Mouse (Mus musculus) forebrain, postnatal 0 days (tissue): ENCODE measurements around the gene Yif1a. TPM values are rescaled to one million over a fixed set of nuclear protein-coding genes. Genes with fewer than 3 reads are reported as not detected.

ENCODE experiments used
- ATAC-seq: fragments of 200-750 bp; cut with Nextera tagmentation; 2 replicates; pipeline ENCODE4 v1.8.0; 2017; ENCODE audit warnings: mild to moderate bottlenecking, moderate library complexity
- DNase-seq: peaks from one replicate; pipeline ENCODE4 v3.0.0-alpha.2; 2015
- H3K27ac ChIP-seq: fragments of 300-500 bp; sonication (generic); 2 replicates; pipeline ENCODE4 v1.5.1; 2014; ENCODE audit warnings: low read depth, mild to moderate bottlenecking, antibody characterized with exemption, low read length, moderate library complexity, mixed read lengths
- H3K27me3 ChIP-seq: fragments of 300-500 bp; sonication (generic); 2 replicates; pipeline ENCODE4 v1.6.1; 2014; ENCODE audit warnings: mild to moderate bottlenecking, low read length, mixed read lengths; ENCODE audit not compliant: insufficient read depth
- H3K36me3 ChIP-seq: fragments of 300-500 bp; sonication (generic); 2 replicates; pipeline ENCODE4 v1.6.1; 2014; ENCODE audit warnings: mild to moderate bottlenecking, moderate library complexity; ENCODE audit not compliant: insufficient read depth
- H3K4me1 ChIP-seq: fragments of 300-500 bp; sonication (generic); 2 replicates; pipeline ENCODE4 v1.6.1; 2014; ENCODE audit warnings: antibody characterized with exemption; ENCODE audit not compliant: insufficient read depth
- H3K4me2 ChIP-seq: fragments of 300-500 bp; sonication (generic); 2 replicates; pipeline ENCODE4 v1.6.1; 2014; ENCODE audit warnings: low read depth, mild to moderate bottlenecking, moderate library complexity
- H3K4me3 ChIP-seq: fragments of 300-500 bp; sonication (generic); 2 replicates; pipeline ENCODE4 v1.5.1; 2014; ENCODE audit warnings: low read depth, low read length, mixed read lengths
- H3K9ac ChIP-seq: fragments of 300-500 bp; sonication (generic); 2 replicates; pipeline ENCODE4 v1.6.1; 2014; ENCODE audit warnings: mild to moderate bottlenecking
- H3K9me3 ChIP-seq: fragments of 300-500 bp; sonication (generic); 2 replicates; pipeline ENCODE4 v1.6.1; 2016; ENCODE audit warnings: low read length
- CTCF ChIP-seq: sonication (generic); IDR thresholded peaks from 2 replicates; pipeline ENCODE4 v1.5.1; 2016; ENCODE audit warnings: antibody characterized with exemption, control low read depth, low read depth
- WGBS: fragments of 180-500 bp; shearing (Covaris S2); extraction: QIAGEN DNeasy Blood & Tissue Kit; methylation state at CpG from one replicate; pipeline ENCODE4 v1.1.7; 2014; 5-methylcytosine and 5-hydroxymethylcytosine counted together
- polyA plus RNA-seq: library from polyadenylated mRNA; unstranded; fragments of >200 nt; fragmentation: Nextera tagmentation; extraction: Ambion mirVana; gene quantifications from 2 replicates; pipeline ENCODE4 v1.2.1, GENCODE M21; 2015
- total RNA-seq: library from RNA; depleted of rRNA; stranded (reverse); fragments of >200 nt; gene quantifications from 2 replicates; pipeline ENCODE4 v1.2.3, GENCODE M21; 2014

Gene Yif1a
- total and polyA plus RNA-seq, 2 experiments from 2014 or later = 50.5 to 54.9 TPM

- ATAC-seq (no peak), DNase-seq (no peak)
- Histone ChIP-seq H3K36me3 (peaks cover 69% of the 10 kb centered on the region), H3K9me3 (no peaks in the 10 kb centered on the region), H3K4me3 (no peak overlapping the region), H3K4me2 (no peak overlapping the region), H3K27ac (no peak overlapping the region), H3K27me3 (no peaks in the 10 kb centered on the region), H3K9ac (no peak overlapping the region), H3K4me1 (peaks cover 10% of the 10 kb centered on the region)
- 64% methylated on average over 4 of the region's 4 CpGs for WGBS
- TF ChIP-seq CTCF = no peak
Observed at GRCm38 (mm10) chr19:5108702-5109101, 20.4 kb downstream of the Yif1a start.

DNA sequence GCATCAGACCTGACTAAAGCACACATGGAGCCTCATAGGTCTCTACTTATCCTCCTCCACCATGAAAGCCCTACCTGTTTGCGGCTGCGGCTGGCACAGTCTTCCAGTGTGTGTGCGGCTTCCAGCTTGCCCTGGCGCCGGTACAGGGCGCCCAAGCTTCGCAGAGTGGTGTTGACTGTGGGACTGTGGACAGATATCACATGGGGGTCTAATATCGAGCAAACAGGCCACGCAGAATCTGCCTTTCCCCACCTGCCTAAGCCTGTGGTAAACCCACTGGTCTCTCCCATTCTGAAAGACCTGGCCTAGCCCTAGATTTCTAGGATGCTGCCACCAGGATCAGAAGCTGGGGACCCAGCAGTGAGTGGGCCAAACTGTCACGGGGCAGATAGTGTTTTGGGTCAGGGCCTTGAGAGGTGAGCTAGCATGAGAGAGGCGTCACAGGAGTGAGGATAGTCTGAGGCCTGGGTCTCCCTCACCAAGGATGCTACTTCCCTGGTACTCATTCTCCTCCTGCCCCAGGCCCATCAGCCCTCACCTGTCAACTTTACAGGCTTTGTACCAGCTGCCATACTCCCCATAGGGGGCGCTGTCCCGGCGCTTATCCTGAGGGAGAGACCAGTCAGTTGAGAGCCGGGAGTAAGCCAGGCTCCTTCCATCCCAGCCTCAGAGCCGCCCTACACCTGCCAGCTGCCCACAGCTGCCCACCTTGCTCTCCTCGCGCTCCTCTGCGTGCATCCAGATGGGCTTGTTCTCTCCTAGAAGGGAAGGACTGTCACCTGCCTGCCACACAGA, 21.5 kb downstream of the Yif1a start:
- no peak overlapping the region for H3K4me3 ChIP-seq
- no peak overlapping the region for H3K27ac ChIP-seq
- no peak for ATAC-seq
- H3K9ac ChIP-seq = no peak overlapping the region
- H3K4me1 ChIP-seq = peaks cover 10% of the 10 kb centered on the region
- no peak for DNase-seq
- H3K27me3 ChIP-seq = no peaks in the 10 kb centered on the region
- TF ChIP-seq CTCF = peak; percentile 59
- H3K36me3 ChIP-seq = peaks cover 64% of the 10 kb centered on the region
- H3K4me2 ChIP-seq = no peak overlapping the region
- WGBS = 78% methylated on average over 19 of the region's 19 CpGs
- no peaks in the 10 kb centered on the region for H3K9me3 ChIP-seq

DNA sequence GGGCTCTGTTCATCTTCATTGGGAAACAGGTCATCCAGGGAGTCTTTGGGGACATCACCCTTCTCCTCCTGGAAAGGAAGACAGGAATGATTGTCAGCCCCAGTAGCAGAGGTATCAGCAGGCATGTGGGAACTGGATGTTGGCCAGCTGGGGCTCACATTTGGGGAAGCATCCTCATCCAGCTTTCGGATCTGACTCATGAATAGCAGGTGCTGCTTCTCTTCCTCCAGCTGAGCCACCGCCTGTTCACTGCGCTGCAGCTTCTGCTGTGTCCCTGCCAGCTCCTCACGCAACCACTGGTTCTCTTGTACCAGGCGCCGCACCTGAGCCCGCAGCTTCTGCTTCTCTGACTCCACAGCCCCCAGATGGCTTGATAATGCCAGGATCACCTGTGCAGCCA, 25.4 kb downstream of the Yif1a start:
- TF ChIP-seq CTCF = no peak
- Histone ChIP-seq H3K27ac (no peak overlapping the region), H3K4me2 (no peak overlapping the region), H3K4me1 (peaks cover 7% of the 10 kb centered on the region), H3K9ac (no peak overlapping the region), H3K9me3 (no peaks in the 10 kb centered on the region), H3K36me3 (peaks cover 50% of the 10 kb centered on the region), H3K27me3 (no peaks in the 10 kb centered on the region), H3K4me3 (no peak overlapping the region)
- ATAC-seq (no peak), DNase-seq (no peak)
- WGBS = 91% methylated on average over 7 of the region's 7 CpGs

GRCm38 (mm10) chr19:5117494-5118383, 29.4 kb downstream of the Yif1a start:
- Histone ChIP-seq H3K4me1 (peaks cover 7% of the 10 kb centered on the region), H3K36me3 (peaks cover 10% of the 10 kb centered on the region), H3K9ac (peak overlapping the region; percentile 88), H3K27me3 (no peaks in the 10 kb centered on the region), H3K4me2 (peak overlapping the region; percentile 86), H3K27ac (peak overlapping the region; percentile 93), H3K9me3 (no peaks in the 10 kb centered on the region), H3K4me3 (peak overlapping the region; percentile 95)
- WGBS = 1% methylated on average over 82 of the region's 83 CpGs
- peak; percentile 92 for DNase-seq
- peak; percentile 93 for TF ChIP-seq CTCF
- ATAC-seq = peak; percentile 91

DNA sequence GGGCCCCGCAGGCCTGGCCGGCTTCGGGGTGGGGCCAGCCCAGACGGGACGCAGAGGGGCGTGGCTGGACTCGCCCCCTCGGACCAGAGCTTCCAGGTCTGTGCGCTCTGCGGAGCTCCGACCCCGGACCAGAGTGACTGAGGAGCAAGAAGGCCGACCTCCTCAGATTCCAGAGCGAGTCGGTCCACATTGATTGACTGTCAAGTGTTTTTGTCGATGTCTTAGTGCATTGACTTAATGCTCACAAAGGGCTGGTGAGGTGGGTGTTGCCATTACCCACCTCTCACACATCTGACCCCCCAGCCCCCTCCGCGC, 30.0 kb downstream of the Yif1a start, which contains the start of gene Klc2:
Klc2 (minus strand) TSS at position 177 of the 315 bp plus-strand sequence.
- no peak for ATAC-seq
- Histone ChIP-seq H3K4me3 (peak within 1 kb of the TSS; percentile 95), H3K9me3 (no peaks in the 10 kb centered on the region), H3K4me1 (peaks cover 7% of the 10 kb centered on the region), H3K9ac (peak within 1 kb of the TSS; percentile 88), H3K27ac (peak within 1 kb of the TSS; percentile 93), H3K27me3 (no peaks in the 10 kb centered on the region), H3K4me2 (peak within 1 kb of the TSS; percentile 86), H3K36me3 (peaks cover 8% of the 10 kb centered on the region; the same call in 1 of the 2 replicates)
- DNase-seq = no peak
- 2% methylated on average over 18 of the region's 18 CpGs for WGBS
- TF ChIP-seq CTCF = no peak

GRCm38 (mm10) chr19:5122492-5122891, 34.2 kb downstream of the Yif1a start:
- Histone ChIP-seq H3K36me3 (no peaks in the 10 kb centered on the region), H3K9ac (no peak overlapping the region), H3K4me2 (no peak overlapping the region), H3K9me3 (no peaks in the 10 kb centered on the region), H3K4me3 (no peak overlapping the region), H3K27ac (no peak overlapping the region), H3K27me3 (no peaks in the 10 kb centered on the region), H3K4me1 (no peaks in the 10 kb centered on the region; the same call in 1 of the 2 replicates)
- WGBS = 65% methylated on average over 10 of the region's 10 CpGs
- ATAC-seq (no peak), DNase-seq (no peak)
- no peak for TF ChIP-seq CTCF

DNA sequence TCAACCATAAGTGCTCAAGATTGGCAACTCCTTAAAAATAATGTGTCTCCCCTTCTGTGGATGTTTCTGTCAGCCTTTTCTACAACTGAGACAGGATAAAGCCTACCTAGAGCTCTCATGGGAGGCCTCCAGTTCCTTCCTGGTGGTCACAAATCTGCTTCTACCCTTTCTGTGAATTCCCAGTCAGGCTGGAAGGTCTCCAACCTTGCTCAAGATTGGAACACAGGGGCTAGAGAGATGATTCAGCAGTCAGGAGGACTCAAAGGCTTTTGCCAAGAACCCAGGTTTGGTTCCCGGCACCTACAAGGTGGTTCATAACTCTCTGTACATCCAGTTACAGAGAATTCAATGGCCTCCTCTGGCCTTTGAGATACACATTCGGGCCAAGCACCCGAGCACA, 34.9 kb downstream of the Yif1a start:
- H3K4me2 ChIP-seq = no peak overlapping the region
- no peak for TF ChIP-seq CTCF
- no peak overlapping the region for H3K4me3 ChIP-seq
- no peak overlapping the region for H3K9ac ChIP-seq
- no peaks in the 10 kb centered on the region for H3K27me3 ChIP-seq
- ATAC-seq (no peak), DNase-seq (no peak)
- 82% methylated on average over 3 of the region's 3 CpGs for WGBS
- H3K36me3 ChIP-seq = no peaks in the 10 kb centered on the region
- no peaks in the 10 kb centered on the region; the same call in 1 of the 2 replicates for H3K4me1 ChIP-seq
- H3K9me3 ChIP-seq = no peaks in the 10 kb centered on the region
- no peak overlapping the region for H3K27ac ChIP-seq
